8 mouse cellular contexts compared by ENCODE assay signal in genomic region chr14:121445194-121445593, GRCm38 (mm10). TPM values are rescaled to one million over a fixed set of nuclear protein-coding genes. Genes with fewer than 3 reads are reported as not detected.
A peak's percentile ranks its signal among the peaks of the same experiment; 100 is the strongest.
DNase-seq lines count a peak whose midpoint lies in the region; ATAC-seq lines count a peak whose summit lies in the region.

No protein-coding gene starts in this region.

- no peaks in the 10 kb centered on the region for H3K4me1 ChIP-seq in hindbrain, embryonic 11.5 days (replicated peaks; ENCODE audit: control insufficient read depth, insufficient read depth, low read length)
- H3K4me1 ChIP-seq in limb, embryonic 10.5 days, result peaks cover 17% of the 10 kb centered on the region
- peaks cover 15% of the 10 kb centered on the region for H3K4me1 ChIP-seq in midbrain, embryonic 12.5 days

- no peak overlapping the region for H3K4me3 ChIP-seq in hindbrain, embryonic 11.5 days (ENCODE audit: low read depth, low read length)
- H3K4me3 ChIP-seq in limb, embryonic 10.5 days, result no peak overlapping the region
- H3K4me3 ChIP-seq in midbrain, embryonic 12.5 days, result no peak overlapping the region

- no peak overlapping the region for H3K4me2 ChIP-seq in hindbrain, embryonic 11.5 days (replicated peaks; ENCODE audit: low read depth, low read length)
- H3K4me2 ChIP-seq in midbrain, embryonic 12.5 days (replicated peaks), result no peak overlapping the region

- H3K36me3 ChIP-seq in hindbrain, embryonic 11.5 days (ENCODE audit: control insufficient read depth, insufficient read depth, low read length), result no peaks in the 10 kb centered on the region
- H3K36me3 ChIP-seq in limb, embryonic 10.5 days, result no peaks in the 10 kb centered on the region
- H3K36me3 ChIP-seq in midbrain, embryonic 12.5 days, result no peaks in the 10 kb centered on the region

- no peaks in the 10 kb centered on the region for H3K9me3 ChIP-seq in hindbrain, embryonic 11.5 days (ENCODE audit: control insufficient read depth, low read length)
- H3K9me3 ChIP-seq in limb, embryonic 10.5 days (replicated peaks), result no peaks in the 10 kb centered on the region
- H3K9me3 ChIP-seq in midbrain, embryonic 12.5 days, result no peaks in the 10 kb centered on the region

- intact Hi-C loops in heart, postnatal 25 days (cut with DNase I), result loop anchor here (5.0 kb wide), 1 partner anchor 68 kb away; no protein-coding TSS in a partner anchor

- H3K9ac ChIP-seq in hindbrain, embryonic 11.5 days (ENCODE audit: low read depth, low read length), result no peak overlapping the region
- H3K9ac ChIP-seq in midbrain, embryonic 12.5 days (replicated peaks), result no peak overlapping the region

- 16% methylated on average over 8 of the region's 8 CpGs for WGBS in hindbrain, embryonic 11.5 days
- 17% methylated on average over 8 of the region's 8 CpGs for WGBS in limb, embryonic 10.5 days
- WGBS in midbrain, embryonic 12.5 days, result 22% methylated on average over 8 of the region's 8 CpGs

- peak; percentile 96 for DNase-seq in heart, adult 11 months
- DNase-seq in heart, postnatal 25 days (ENCODE audit: low spot score), result no peak
- peak; percentile 69 for DNase-seq in adipocyte (ENCODE audit: low spot score)
- DNase-seq in hindbrain, embryonic 11.5 days (ENCODE audit: low spot score), result peak; percentile 80
- peak; percentile 82 for DNase-seq in limb, embryonic 10.5 days (ENCODE audit: low spot score)
- DNase-seq in spleen, postnatal 4 days (ENCODE audit: low spot score in 2 of 2), result peak; percentile 81 to 93

- no peak overlapping the region for H3K27ac ChIP-seq in hindbrain, embryonic 11.5 days (ENCODE audit: low read depth, low read length)
- no peak overlapping the region for H3K27ac ChIP-seq in limb, embryonic 10.5 days
- no peak overlapping the region for H3K27ac ChIP-seq in midbrain, embryonic 12.5 days (replicated peaks)

- peak; percentile 66 for ATAC-seq in erythroid progenitor cell, adult 5-6 weeks (replicated peaks; ENCODE audit: low FRiP score, poor library complexity, severe bottlenecking)
- peak; percentile 42; the same call in 1 of the 2 replicates for ATAC-seq in hindbrain, embryonic 11.5 days (ENCODE audit: low FRiP score)
- ATAC-seq in midbrain, embryonic 12.5 days (ENCODE audit: low FRiP score, low read depth), result 0 out of 2 replicates have a peak, but pooled peaks have one; percentile 51

- H3K27me3 ChIP-seq in hindbrain, embryonic 11.5 days (ENCODE audit: control insufficient read depth, insufficient read depth, low read length), result no peaks in the 10 kb centered on the region
- no peaks in the 10 kb centered on the region for H3K27me3 ChIP-seq in limb, embryonic 10.5 days (ENCODE audit: low read depth, poor library complexity, severe bottlenecking)
- peaks cover 4% of the 10 kb centered on the region; the same call in 1 of the 2 replicates for H3K27me3 ChIP-seq in midbrain, embryonic 12.5 days

RNA-seq across cellular contexts. Expression of gene Slc15a1, which starts 59.9 kb away (rescaled TPM):
- not detected for total RNA-seq in heart, postnatal 25 days (2021)
- total RNA-seq in erythroid progenitor cell, adult 5-6 weeks (2015; ENCODE audit: low replicate concordance), result not detected in 2 replicates
- total RNA-seq in erythroid progenitor cell, adult 5-6 weeks (2017; ENCODE audit: low replicate concordance), result not detected in 2 replicates
- polyA plus RNA-seq in hindbrain, embryonic 11.5 days (2014; fragmentation: Nextera tagmentation; extraction: Ambion mirVana), result 0.15 and 0.36 TPM in 2 replicates
- not detected in 2 replicates for polyA plus RNA-seq in limb, embryonic 10.5 days (2016; fragmentation: Nextera tagmentation; extraction: Ambion mirVana)
- 0.09 TPM in 1 of 2 replicates, not detected in the other for polyA plus RNA-seq in midbrain, embryonic 12.5 days (2016; fragmentation: Nextera tagmentation; extraction: Ambion mirVana)
